Mouse (Mus musculus) testis, adult 2 months (tissue): Measurements from ENCODE around the gene Uqcc1.

Experiments
- CTCF ChIP-seq: fragments of 200-500 bp; IDR thresholded peaks from 2 replicates; pipeline ENCODE4 v1.5.1; 2012; ENCODE audit warnings: low read depth, mild to moderate bottlenecking, inconsistent platforms, low read length, moderate library complexity; ENCODE audit not compliant: control insufficient read depth, insufficient read depth, insufficient replicate concordance
- POLR2A ChIP-seq: fragments of 200-500 bp; IDR thresholded peaks from 2 replicates; pipeline ENCODE4 v1.6.1; 2012; ENCODE audit warnings: low read depth, mild to moderate bottlenecking, inconsistent platforms, low read length, moderate library complexity; ENCODE audit not compliant: control insufficient read depth

- TF ChIP-seq POLR2A (no peak), CTCF (no peak)
These were observed 110.5 kb downstream of the Uqcc1 start for GRCm38 (mm10) chr2:155819449-155820251.
